Mouse (Mus musculus) urinary bladder, postnatal 36 days (tissue): ENCODE measurements around the gene Gm20715.
A peak's percentile ranks its signal among the peaks of the same experiment; 100 is the strongest.
"Not testable (repeated sequence)": the region's sequence is repeated elsewhere in the genome, so short reads cannot be mapped to it uniquely, and the experiment has no call there.

Experiments used
- DNase-seq, 2 experiments: peaks; one replicate each; pipeline ENCODE4 v3.0.0; 2022; ENCODE audit warnings: low spot score in 2 of 2, mixed read lengths in 1 of 2

Gm20715 gene

DNA sequence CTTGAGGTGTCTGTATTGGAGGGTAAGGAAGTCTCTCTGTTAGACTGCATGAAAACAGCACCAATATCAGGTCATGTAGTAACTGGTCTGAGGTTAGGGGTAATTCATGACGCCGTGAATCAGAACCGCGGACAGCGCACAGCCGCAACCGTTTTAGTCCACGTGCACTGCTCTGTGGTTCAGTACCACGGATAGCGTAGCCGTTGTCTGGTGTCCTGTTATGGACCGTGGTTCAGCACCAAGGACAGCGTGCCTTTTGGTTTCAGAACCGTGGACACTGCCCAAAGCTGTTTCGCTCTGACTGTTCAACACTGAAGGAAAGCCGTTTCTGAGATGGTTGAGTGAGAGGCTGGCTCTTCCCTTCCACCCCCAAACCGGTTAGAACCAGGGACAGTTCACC is at the start of gene Gm20715:
Gene Gm20715, plus strand, starts transcription at position 235 of the 400 bp plus-strand sequence.
- peak; percentile 93 to 94 for DNase-seq

GRCm38 (mm10) chr7:6360477-6361060 is 49.5 kb upstream of the Gm20715 start:
- no peak for DNase-seq

- no peak for DNase-seq
Measured at GRCm38 (mm10) chr7:6361756-6362155, 48.3 kb upstream of the Gm20715 start.

DNA sequence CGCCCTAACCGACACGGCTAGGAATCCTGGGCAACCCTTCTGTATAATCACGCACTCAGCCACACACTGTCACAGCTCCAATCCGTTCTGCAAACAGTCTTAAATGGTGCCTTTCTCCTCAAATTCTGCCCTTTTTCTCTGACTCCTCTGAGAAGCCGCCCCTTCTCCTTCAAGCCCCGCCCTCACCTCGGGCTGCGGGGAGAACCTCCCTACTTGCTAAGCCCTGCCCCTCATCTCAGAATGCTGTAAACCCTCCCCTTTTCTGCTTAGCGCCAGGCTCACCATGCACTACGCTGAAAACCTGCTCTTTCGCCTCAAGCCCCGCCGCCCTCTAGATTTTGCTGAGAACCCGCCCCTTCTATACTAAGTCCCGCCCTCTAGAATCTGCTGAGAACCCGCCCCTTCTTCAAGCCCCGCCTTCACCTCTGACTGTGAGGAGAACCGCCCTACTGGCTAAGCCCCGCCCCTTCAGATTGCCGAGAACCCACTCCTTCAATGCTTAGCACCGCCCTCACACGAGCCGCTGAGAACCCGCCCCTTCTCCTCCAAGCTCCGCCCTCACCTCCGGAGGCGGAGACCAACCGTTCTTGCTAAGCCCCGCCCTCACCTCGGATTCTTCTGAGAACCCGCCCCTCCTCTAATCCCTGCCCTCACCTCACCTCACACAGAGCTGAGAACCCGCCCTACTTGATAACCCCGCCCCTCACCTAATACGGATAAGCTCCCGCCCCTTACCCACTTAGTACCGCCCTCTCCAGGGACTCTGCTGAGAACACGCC is 47.6 kb upstream of the Gm20715 start:
- DNase-seq, result peak; percentile 99

- DNase-seq, result no peak
Measured at GRCm38 (mm10) chr7:6363047-6363488, 47.0 kb upstream of the Gm20715 start, which contains the start of gene Zfp78. TSS of gene Zfp78 (plus strand) at chr7:6363280.

- DNase-seq, result no peak
Measured at GRCm38 (mm10) chr7:6364761-6365160, 45.3 kb upstream of the Gm20715 start.

GRCm38 (mm10) chr7:6367185-6367584 is 42.9 kb upstream of the Gm20715 start:
- no peak for DNase-seq

- not testable (repeated sequence) for DNase-seq
Measured at GRCm38 (mm10) chr7:6368146-6368545, 41.9 kb upstream of the Gm20715 start.

DNA sequence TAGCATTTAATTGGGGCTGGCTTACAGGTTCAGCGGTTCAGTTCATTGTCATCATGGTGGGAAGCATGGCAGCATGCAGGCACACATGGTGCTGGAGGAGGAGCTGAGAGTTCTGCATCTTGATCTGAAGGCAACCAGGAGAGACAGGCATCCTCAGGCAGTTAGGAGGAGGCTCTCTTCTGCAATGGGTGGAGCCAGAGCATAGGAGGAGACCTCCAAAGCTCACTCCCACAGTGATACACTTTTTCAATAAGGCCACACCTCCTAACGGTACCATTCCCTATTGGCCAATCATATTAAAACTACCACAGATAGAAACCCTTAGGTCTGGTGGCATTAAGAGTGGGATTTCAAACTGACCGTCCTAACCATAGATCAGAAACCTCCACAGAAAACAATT is 40.6 kb upstream of the Gm20715 start:
- no peak for DNase-seq

DNA sequence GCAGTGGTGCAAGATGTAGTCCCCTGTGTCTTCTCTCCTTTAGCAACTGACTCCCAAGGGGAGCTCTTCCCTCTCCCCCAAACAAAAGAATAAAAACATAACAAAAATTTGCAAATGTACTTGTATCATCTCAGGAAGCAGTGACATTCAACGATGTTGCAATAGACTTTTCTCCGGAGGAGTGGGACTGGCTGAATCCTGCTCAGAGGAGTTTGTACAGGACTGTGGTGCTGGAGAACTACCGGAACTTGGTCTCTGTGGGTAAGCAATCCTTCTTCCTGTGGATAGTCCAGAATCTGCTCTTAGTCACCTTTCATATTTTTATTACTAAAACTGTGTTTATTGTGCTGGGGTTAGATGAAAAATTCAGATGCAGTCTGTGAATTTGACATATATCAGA is 37.1 kb upstream of the Gm20715 start:
- DNase-seq, result no peak

DNA sequence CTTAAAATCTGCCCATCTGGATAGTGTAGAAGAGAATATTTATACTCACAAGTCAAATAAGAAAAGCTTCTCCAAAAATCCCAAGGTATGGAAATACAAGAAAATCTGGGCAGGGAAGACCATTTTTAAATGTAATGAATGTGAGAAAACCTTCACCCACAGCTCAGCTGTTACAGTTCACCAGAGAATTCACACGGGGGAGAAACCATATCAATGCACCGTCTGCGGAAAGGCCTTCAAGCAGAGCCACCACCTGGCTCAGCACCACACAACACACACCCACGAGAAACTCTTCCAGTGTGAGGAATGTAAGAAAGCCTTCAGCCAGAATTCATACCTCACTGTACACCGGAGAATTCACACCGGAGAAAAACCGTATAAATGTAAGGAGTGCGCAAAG is 31.6 kb upstream of the Gm20715 start:
- no peak for DNase-seq

- no peak for DNase-seq
Measured at GRCm38 (mm10) chr7:6381431-6381830, 28.6 kb upstream of the Gm20715 start.

DNA sequence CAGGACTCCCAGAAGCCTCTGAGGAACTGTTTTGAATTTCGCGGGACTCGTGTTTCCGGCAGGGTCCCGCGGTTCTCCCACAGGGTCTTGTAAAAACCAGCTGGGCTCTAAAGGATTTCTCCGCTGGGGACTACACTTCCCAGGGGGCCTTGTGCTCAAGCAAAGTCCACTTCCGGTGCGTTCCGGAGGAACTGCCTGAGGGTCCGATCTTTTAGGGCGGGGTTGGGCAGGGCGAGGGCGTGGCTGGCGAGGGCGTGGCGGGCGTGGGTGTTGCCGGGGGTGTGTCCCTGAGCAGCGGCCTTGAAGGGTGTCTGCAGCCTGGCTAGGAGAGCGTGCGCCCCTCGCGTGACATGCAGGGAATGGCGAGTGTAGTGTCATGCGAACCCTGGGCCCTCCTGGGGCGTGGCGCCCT is 27.0 kb upstream of the Gm20715 start, which contains the start of gene Zfp28:
Gene Zfp28, plus strand, starts transcription at position 252 of the 412 bp plus-strand sequence.
- DNase-seq, result peak; percentile 87 to 93

- DNase-seq, result no peak
Measured at GRCm38 (mm10) chr7:6384011-6384410, 26.1 kb upstream of the Gm20715 start.

GRCm38 (mm10) chr7:6386995-6387394 is 23.1 kb upstream of the Gm20715 start:
- no peak for DNase-seq

DNA sequence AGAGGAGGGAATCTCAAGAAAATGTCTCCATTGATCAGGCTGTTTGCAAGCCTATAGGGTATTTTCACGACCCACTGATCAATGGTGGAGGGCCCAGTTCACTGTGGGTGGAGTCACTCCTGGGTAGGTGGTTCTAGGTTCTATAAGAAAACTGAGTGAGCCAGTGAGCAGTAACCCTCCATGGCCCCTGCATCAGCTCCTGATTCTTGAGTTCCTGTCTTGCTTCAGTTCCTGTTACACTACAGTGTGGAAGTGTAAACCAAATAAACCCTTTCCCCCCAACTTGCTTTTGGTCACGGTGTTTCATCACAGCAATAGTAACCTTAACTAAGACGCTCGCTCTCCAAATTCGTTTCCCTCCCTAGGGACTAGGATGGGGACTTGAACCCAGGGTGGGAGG is 21.1 kb upstream of the Gm20715 start:
- no peak for DNase-seq

GRCm38 (mm10) chr7:6389449-6389848 is 20.6 kb upstream of the Gm20715 start:
- DNase-seq, result no peak

DNA sequence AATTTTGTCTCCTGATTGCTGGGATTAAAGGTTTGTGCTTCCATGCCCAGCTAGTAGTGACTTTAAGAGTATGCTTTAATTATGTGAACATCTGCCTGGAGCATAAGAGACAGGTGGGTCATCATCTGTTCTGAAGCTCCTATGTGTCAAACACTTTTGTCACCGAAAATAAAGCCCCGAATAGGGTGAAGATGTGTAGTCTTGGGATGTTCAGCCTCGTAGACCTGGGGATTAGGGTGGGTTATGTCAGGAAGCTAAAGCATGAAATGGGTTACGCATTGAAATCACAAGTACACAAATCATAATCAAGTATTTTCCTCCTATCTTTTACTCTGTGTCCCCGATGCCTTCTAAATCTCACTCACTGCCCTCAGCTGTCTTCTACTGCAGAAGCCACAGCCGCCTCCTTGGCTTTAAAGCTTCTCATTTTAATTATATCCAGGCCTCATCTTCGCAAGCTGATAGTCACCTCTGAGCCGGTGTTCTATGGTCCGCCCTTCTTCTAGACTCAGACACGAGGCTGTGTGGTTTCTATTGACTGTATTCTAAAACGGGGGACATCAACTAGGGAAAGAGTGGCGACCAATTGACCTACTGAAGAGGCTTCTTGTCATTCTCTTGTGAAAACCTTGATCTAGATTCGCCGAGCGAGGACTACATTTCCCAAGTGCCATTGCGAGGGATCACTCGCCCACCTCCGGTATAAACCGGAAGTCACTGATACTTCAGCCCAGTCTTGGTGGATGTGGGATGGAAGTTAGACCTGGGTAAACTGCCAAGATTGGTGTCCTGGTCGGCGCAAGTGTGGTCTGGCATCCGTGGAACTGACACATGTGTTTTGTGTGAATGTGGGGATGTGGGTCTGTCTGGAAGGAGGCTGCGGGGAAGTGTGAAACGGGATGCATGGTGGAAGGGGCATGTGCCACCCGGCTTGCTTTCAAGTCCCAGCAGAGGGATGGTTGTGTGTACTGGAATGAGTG is 11.8 kb upstream of the Gm20715 start, which contains the start of gene Smim17:
Gene Smim17, plus strand, starts transcription at position 720 of the 980 bp plus-strand sequence.
- DNase-seq, result peak; percentile 6 to 14

GRCm38 (mm10) chr7:6414626-6415441 is 4.8 kb downstream of the Gm20715 start:
- no peak for DNase-seq

DNA sequence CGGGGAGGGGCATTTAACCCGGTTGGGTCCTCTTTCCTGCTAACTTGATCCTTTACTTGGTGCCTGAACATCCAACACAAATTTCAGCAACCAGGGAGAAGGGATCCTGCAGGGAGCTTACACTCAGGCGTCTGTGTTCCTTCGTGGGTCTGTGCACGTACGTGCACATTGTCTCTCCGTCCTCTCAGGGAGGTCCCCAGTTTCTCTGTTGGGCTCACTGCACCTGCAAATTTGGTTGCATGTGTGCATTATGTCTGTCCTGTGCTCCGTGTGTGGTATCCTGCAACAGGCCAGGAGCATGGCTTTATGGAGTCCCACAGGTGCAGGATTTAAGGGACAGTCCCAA is 5.3 kb downstream of the Gm20715 start:
- DNase-seq, result no peak

DNA sequence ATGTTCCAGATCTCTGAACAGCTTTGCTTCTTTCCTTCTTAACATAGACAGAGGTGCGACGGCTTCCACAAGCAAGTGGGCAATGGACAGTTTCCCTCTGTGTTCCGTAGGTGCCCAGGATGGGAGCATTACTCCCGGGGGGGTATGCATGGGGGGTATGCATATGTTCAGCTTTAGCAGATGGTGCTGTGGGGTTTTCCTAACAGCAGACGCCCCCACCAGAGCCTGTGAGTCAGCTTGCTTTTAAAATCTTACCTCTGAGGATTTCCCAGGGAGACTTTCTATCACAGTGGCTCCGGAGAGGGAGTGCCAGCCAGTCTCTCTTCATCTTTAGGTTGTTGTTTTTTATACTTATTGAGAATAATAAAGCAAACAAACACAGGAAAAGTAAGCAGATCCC is 9.8 kb downstream of the Gm20715 start:
- no peak for DNase-seq
